Mouse (Mus musculus): ENCODE data around the gene Taf1. TPM values are rescaled to one million over a fixed set of nuclear protein-coding genes. Genes with fewer than 3 reads are reported as not detected.

Taf1 gene
- total RNA-seq, 1 experiment: 47.0 TPM

GRCm38 (mm10) chrX:101638856-101639255, 106.3 kb downstream of the Taf1 start:
- no peak for DNase-seq (ENCODE audit: low read depth, low spot score)
- Histone ChIP-seq H3K36me3 (ENCODE audit: control insufficient read depth, insufficient read depth, low read length, poor library complexity, severe bottlenecking) (peaks cover under 1% of the 10 kb centered on the region; the same call in 1 of the 2 replicates), H3K9me3 (ENCODE audit: control insufficient read depth, insufficient read depth, low read depth, low read length) (no peaks in the 10 kb centered on the region), H3K4me1 (ENCODE audit: control insufficient read depth in 2 of 2, insufficient read depth in 2 of 2, low read length in 2 of 2, poor library complexity in 1 of 2) (peaks cover 1 to 14% of the 10 kb centered on the region in 2 experiments; a peak in 3 of 4 replicates), H3K9ac (ENCODE audit: insufficient read depth, low read depth, low read length, poor library complexity, severe bottlenecking) (no peak overlapping the region), H3K27ac (ENCODE audit: insufficient read depth, low read depth, low read length, poor library complexity, severe bottlenecking) (no peak overlapping the region; the same call in 1 of the 2 replicates), H3K4me3 (ENCODE audit: insufficient read depth in 1 of 2, low read depth in 1 of 2, low read length in 2 of 2, poor library complexity in 1 of 2, severe bottlenecking in 1 of 2) (peak overlapping the region in 1 of 2 experiments; percentile 8; a peak in 1 of 4 replicates)
- in situ Hi-C loops (cut with MboI; ENCODE audit: low sequenced_read_pairs in 2 of 2, unreplicated experiment in 2 of 2): no loop called here
- TF ChIP-seq MAFK (IDR thresholded peaks at IDR 0.05; ENCODE audit: insufficient read depth, low read depth, low read length) (no peak), CHD2 (IDR thresholded peaks at IDR 0.05; ENCODE audit: low read depth, low read length) (no peak), HCFC1 (IDR thresholded peaks at IDR 0.05; ENCODE audit: borderline replicate concordance, insufficient read depth, low read length) (no peak), ZC3H11A (IDR thresholded peaks at IDR 0.05; ENCODE audit: borderline replicate concordance, low read depth, low read length) (no peak), ZNF384 (IDR thresholded peaks at IDR 0.05; ENCODE audit: low read depth, low read length) (no peak)

GRCm38 (mm10) chrX:101639306-101639705, 106.8 kb downstream of the Taf1 start:
- peaks cover 1 to 14% of the 10 kb centered on the region in 2 experiments; a peak in 3 of 4 replicates for H3K4me1 ChIP-seq (ENCODE audit: control insufficient read depth in 2 of 2, insufficient read depth in 2 of 2, low read length in 2 of 2, poor library complexity in 1 of 2)
- H3K9ac ChIP-seq (ENCODE audit: insufficient read depth, low read depth, low read length, poor library complexity, severe bottlenecking): peak overlapping the region; percentile 29; the same call in 1 of the 2 replicates
- TF ChIP-seq MAFK (IDR thresholded peaks at IDR 0.05; ENCODE audit: insufficient read depth, low read depth, low read length) (no peak), HCFC1 (IDR thresholded peaks at IDR 0.05; ENCODE audit: borderline replicate concordance, insufficient read depth, low read length) (no peak), CHD2 (IDR thresholded peaks at IDR 0.05; ENCODE audit: low read depth, low read length) (no peak), ZNF384 (IDR thresholded peaks at IDR 0.05; ENCODE audit: low read depth, low read length) (no peak), ZC3H11A (IDR thresholded peaks at IDR 0.05; ENCODE audit: borderline replicate concordance, low read depth, low read length) (no peak)
- H3K36me3 ChIP-seq (ENCODE audit: control insufficient read depth, insufficient read depth, low read length, poor library complexity, severe bottlenecking): peaks cover 3% of the 10 kb centered on the region; the same call in 1 of the 2 replicates
- peak overlapping the region; percentile 5; the same call in 1 of the 2 replicates for H3K27ac ChIP-seq (ENCODE audit: insufficient read depth, low read depth, low read length, poor library complexity, severe bottlenecking)
- peak overlapping the region; percentile 43 to 84 for H3K4me3 ChIP-seq (ENCODE audit: insufficient read depth in 1 of 2, low read depth in 1 of 2, low read length in 2 of 2, poor library complexity in 1 of 2, severe bottlenecking in 1 of 2)
- DNase-seq (ENCODE audit: low read depth, low spot score): no peak
- in situ Hi-C loops (cut with MboI; ENCODE audit: low sequenced_read_pairs in 2 of 2, unreplicated experiment in 2 of 2): no loop called here
- no peaks in the 10 kb centered on the region for H3K9me3 ChIP-seq (ENCODE audit: control insufficient read depth, insufficient read depth, low read depth, low read length)

- peak; percentile 71 for DNase-seq (ENCODE audit: low read depth, low spot score)
- H3K36me3 ChIP-seq (ENCODE audit: control insufficient read depth, insufficient read depth, low read length, poor library complexity, severe bottlenecking): peaks cover 3% of the 10 kb centered on the region; the same call in 1 of the 2 replicates
- H3K9ac ChIP-seq (ENCODE audit: insufficient read depth, low read depth, low read length, poor library complexity, severe bottlenecking): peak within 1 kb of the TSS; percentile 91
- peak within 1 kb of the TSS; percentile 88 for H3K27ac ChIP-seq (ENCODE audit: insufficient read depth, low read depth, low read length, poor library complexity, severe bottlenecking)
- H3K4me1 ChIP-seq (ENCODE audit: control insufficient read depth in 2 of 2, insufficient read depth in 2 of 2, low read length in 2 of 2, poor library complexity in 1 of 2): peaks cover 1 to 14% of the 10 kb centered on the region in 2 experiments; a peak in 3 of 4 replicates
- TF ChIP-seq MAFK (IDR thresholded peaks at IDR 0.05; ENCODE audit: insufficient read depth, low read depth, low read length) (peak; percentile 19; the same call in 1 of the 2 replicates), HCFC1 (IDR thresholded peaks at IDR 0.05; ENCODE audit: borderline replicate concordance, insufficient read depth, low read length) (no peak), CHD2 (IDR thresholded peaks at IDR 0.05; ENCODE audit: low read depth, low read length) (peak; percentile 93), ZNF384 (IDR thresholded peaks at IDR 0.05; ENCODE audit: low read depth, low read length) (peak; percentile 95), ZC3H11A (IDR thresholded peaks at IDR 0.05; ENCODE audit: borderline replicate concordance, low read depth, low read length) (no peak)
- in situ Hi-C loops (cut with MboI; ENCODE audit: low sequenced_read_pairs in 2 of 2, unreplicated experiment in 2 of 2): no loop called here
- H3K9me3 ChIP-seq (ENCODE audit: control insufficient read depth, insufficient read depth, low read depth, low read length): no peaks in the 10 kb centered on the region
- peak within 1 kb of the TSS; percentile 84 to 88 for H3K4me3 ChIP-seq (ENCODE audit: insufficient read depth in 1 of 2, low read depth in 1 of 2, low read length in 2 of 2, poor library complexity in 1 of 2, severe bottlenecking in 1 of 2)
Measured at GRCm38 (mm10) chrX:101639741-101640166, 107.2 kb downstream of the Taf1 start, which contains the start of gene Ogt. TSS of gene Ogt (plus strand) at chrX:101640060.

- peak overlapping the region; percentile 84 to 88 for H3K4me3 ChIP-seq (ENCODE audit: insufficient read depth in 1 of 2, low read depth in 1 of 2, low read length in 2 of 2, poor library complexity in 1 of 2, severe bottlenecking in 1 of 2)
- TF ChIP-seq ZNF384 (IDR thresholded peaks at IDR 0.05; ENCODE audit: low read depth, low read length): no peak
- TF ChIP-seq CHD2 (IDR thresholded peaks at IDR 0.05; ENCODE audit: low read depth, low read length): no peak
- no peak for TF ChIP-seq ZC3H11A (IDR thresholded peaks at IDR 0.05; ENCODE audit: borderline replicate concordance, low read depth, low read length)
- TF ChIP-seq MAFK (IDR thresholded peaks at IDR 0.05; ENCODE audit: insufficient read depth, low read depth, low read length): no peak
- TF ChIP-seq HCFC1 (IDR thresholded peaks at IDR 0.05; ENCODE audit: borderline replicate concordance, insufficient read depth, low read length): no peak
- H3K9ac ChIP-seq (ENCODE audit: insufficient read depth, low read depth, low read length, poor library complexity, severe bottlenecking): peak overlapping the region; percentile 91
- in situ Hi-C loops (cut with MboI; ENCODE audit: low sequenced_read_pairs in 2 of 2, unreplicated experiment in 2 of 2): no loop called here
- peaks cover 3% of the 10 kb centered on the region; the same call in 1 of the 2 replicates for H3K36me3 ChIP-seq (ENCODE audit: control insufficient read depth, insufficient read depth, low read length, poor library complexity, severe bottlenecking)
- DNase-seq (ENCODE audit: low read depth, low spot score): no peak
- H3K9me3 ChIP-seq (ENCODE audit: control insufficient read depth, insufficient read depth, low read depth, low read length): no peaks in the 10 kb centered on the region
- H3K4me1 ChIP-seq (ENCODE audit: control insufficient read depth in 2 of 2, insufficient read depth in 2 of 2, low read length in 2 of 2, poor library complexity in 1 of 2): peaks cover 1 to 14% of the 10 kb centered on the region in 2 experiments; a peak in 3 of 4 replicates
- peak overlapping the region; percentile 88 for H3K27ac ChIP-seq (ENCODE audit: insufficient read depth, low read depth, low read length, poor library complexity, severe bottlenecking)
Measured at GRCm38 (mm10) chrX:101640194-101641160, 107.9 kb downstream of the Taf1 start.

Data from ES-E14 (cell line).